In the genomic region with DNA sequence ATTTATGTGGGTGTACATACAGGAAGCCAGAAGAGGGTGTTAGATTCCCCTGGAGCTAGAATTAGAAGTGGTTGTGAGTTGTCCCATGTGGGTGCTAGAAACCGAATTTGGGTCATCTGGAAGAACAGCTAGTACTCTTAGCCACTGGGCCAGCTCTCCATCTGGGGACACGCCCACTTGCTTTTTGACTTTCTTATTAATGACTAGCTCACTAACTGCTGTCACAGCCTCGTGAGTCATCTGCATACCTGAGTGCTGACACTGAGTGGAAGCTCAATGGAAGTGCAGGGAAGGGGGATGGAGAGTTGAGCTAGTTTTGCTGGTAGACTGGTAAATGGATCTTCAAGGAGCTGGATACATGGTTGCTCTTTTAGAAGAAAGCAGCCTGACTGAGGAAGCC, we compare ENCODE assay signal across 24 mouse cellular contexts. TPM values are rescaled to one million over a fixed set of nuclear protein-coding genes. Genes with fewer than 3 reads are reported as not detected.
A peak's percentile ranks its signal among the peaks of the same experiment; 100 is the strongest.
DNase-seq lines count a peak whose midpoint lies in the region; ATAC-seq and TF ChIP-seq lines count a peak whose summit lies in the region.
"Had no signal": no experiment of that assay in that cellular context is flagged by ENCODE, and none has a peak within 500 bp of the region (broad histone marks: within the 10 kb centered on the region; RNA-seq: fewer than 3 reads in every experiment).

No protein-coding gene starts in this region.

- no peak overlapping the region for H3ac ChIP-seq in myocyte (ENCODE audit: control insufficient read depth, insufficient read length)

- TF ChIP-seq CTCF in left cerebral cortex, adult 2 months (IDR thresholded peaks at IDR 0.05), result no peak
- TF ChIP-seq CTCF in hindbrain, postnatal 0 days (IDR thresholded peaks at IDR 0.05; ENCODE audit: low read depth), result no peak

- DNase-seq in frontal cortex, postnatal 36 days (ENCODE audit: low spot score in 2 of 2), result no peak
- DNase-seq in left cerebral cortex, adult 2 months (ENCODE audit: extremely low spot score in 1 of 2, low spot score in 2 of 2), result peak in 1 of 2 experiments; percentile 42
- DNase-seq in left cerebral cortex, postnatal 36 days (ENCODE audit: low spot score in 2 of 2), result no peak
- DNase-seq in MN1 (ENCODE audit: low spot score), result peak; percentile 50
- DNase-seq in layer of hippocampus, adult 9-11 months, result no peak
- DNase-seq in hindbrain, postnatal 0 days (ENCODE audit: low spot score), result no peak
- DNase-seq: cerebellum, adult 18-20 months; cerebellum, postnatal 36 days; heart, postnatal 10 days; liver, embryonic 13.5 days; midbrain, embryonic 14.5 days; retina, postnatal 1 day had no signal

- H3K27me3 ChIP-seq in myocyte (ENCODE audit: control insufficient read depth, insufficient read depth, insufficient read length), result no peaks in the 10 kb centered on the region
- H3K27me3 ChIP-seq in hindbrain, postnatal 0 days (ENCODE audit: insufficient read depth, low read length), result no peaks in the 10 kb centered on the region
- H3K27me3 ChIP-seq: embryonic facial prominence, embryonic 13.5 days; limb, embryonic 12.5 days; liver, embryonic 13.5 days; lung, embryonic 15.5 days had no signal

- peak overlapping the region; percentile 69 for H3K27ac ChIP-seq in left cerebral cortex, adult 2 months
- H3K27ac ChIP-seq in hindbrain, postnatal 0 days, result no peak overlapping the region
- H3K27ac ChIP-seq: embryonic facial prominence, embryonic 13.5 days; hindbrain, embryonic 14.5 days; limb, embryonic 12.5 days; liver, embryonic 13.5 days; lung, embryonic 15.5 days had no signal

- no peaks in the 10 kb centered on the region for H3K9me3 ChIP-seq in hindbrain, postnatal 0 days (ENCODE audit: low read length)
- H3K9me3 ChIP-seq: embryonic facial prominence, embryonic 13.5 days; limb, embryonic 12.5 days; liver, embryonic 13.5 days; lung, embryonic 15.5 days had no signal

- intact Hi-C loops in left cerebral cortex, adult 2 months (cut with DNase I), result no loop called here
- intact Hi-C loops in left cerebral cortex, postnatal 36 days (cut with DNase I), result loop anchor here (10.0 kb wide), 1 partner anchor 288 kb away; no protein-coding TSS in a partner anchor

- no peak for TF ChIP-seq POLR2A in myocyte (IDR thresholded peaks at IDR 0.05; ENCODE audit: insufficient read length, low read depth)

- H3K4me2 ChIP-seq in myocyte (ENCODE audit: low read depth), result peak overlapping the region; percentile 20
- H3K4me2 ChIP-seq in hindbrain, postnatal 0 days (ENCODE audit: low read depth, low read length), result no peak overlapping the region
- H3K4me2 ChIP-seq: embryonic facial prominence, embryonic 13.5 days; hindbrain, embryonic 14.5 days; limb, embryonic 12.5 days; liver, embryonic 13.5 days; lung, embryonic 15.5 days had no signal

- peak; percentile 26; the same call in 1 of the 2 replicates for ATAC-seq in frontal cortex, adult (ENCODE audit: low TSS enrichment)
- ATAC-seq in hindbrain, postnatal 0 days, result no peak
- ATAC-seq: CD4-positive, CD25-positive, alpha-beta regulatory T cell, adult 4 months; intestine, postnatal 0 days had no signal

- H3K79me2 ChIP-seq in myocyte (ENCODE audit: control insufficient read depth, insufficient read depth), result no peaks in the 10 kb centered on the region

- 0 out of 2 replicates have a peak, but pooled peaks cover 2% of the 10 kb centered on the region for H3K4me1 ChIP-seq in hindbrain, postnatal 0 days (ENCODE audit: insufficient read depth, low read length)

- H3K9ac ChIP-seq in hindbrain, postnatal 0 days (replicated peaks; ENCODE audit: low read length), result no peak overlapping the region
- H3K9ac ChIP-seq: embryonic facial prominence, embryonic 13.5 days; hindbrain, embryonic 14.5 days; limb, embryonic 12.5 days; liver, embryonic 13.5 days; lung, embryonic 15.5 days had no signal

- peaks cover 77% of the 10 kb centered on the region for H3K36me3 ChIP-seq in myocyte (ENCODE audit: control insufficient read depth, insufficient read depth)
- peaks cover 9% of the 10 kb centered on the region for H3K36me3 ChIP-seq in hindbrain, postnatal 0 days (ENCODE audit: insufficient read depth, low read length)

- 83% methylated on average over 3 of the region's 3 CpGs for WGBS in hindbrain, postnatal 0 days

- no peak overlapping the region for H3K4me3 ChIP-seq in left cerebral cortex, adult 2 months
- no peak overlapping the region for H3K4me3 ChIP-seq in myocyte
- no peak overlapping the region for H3K4me3 ChIP-seq in hindbrain, postnatal 0 days (ENCODE audit: low read length)
- H3K4me3 ChIP-seq: embryonic facial prominence, embryonic 13.5 days; limb, embryonic 12.5 days; liver, embryonic 13.5 days; lung, embryonic 15.5 days had no signal

TF ChIP-seq in myocyte, 11 proteins besides CTCF, POLR2A, EP300 and RAD21:
- TF ChIP-seq MYOD1 (IDR thresholded peaks at IDR 0.05; ENCODE audit: control insufficient read depth in 1 of 3, insufficient read length in 2 of 3, low read depth in 2 of 3) (peak in 1 of 3 experiments; percentile 1), POLR2AphosphoS2 (IDR thresholded peaks at IDR 0.05; ENCODE audit: insufficient read length, low read depth) (peak; percentile 62), MAX (IDR thresholded peaks at IDR 0.05; ENCODE audit: low read depth) (no peak)
TF ChIP-seq in myocyte: peak in this region for 2.

RNA-seq across cellular contexts. Expression of a gene that starts 26.1 kb away (rescaled TPM):
- total RNA-seq in left cerebral cortex, adult 2 months (2021), result under 1 TPM in 1 of 2 experiments, not detected in 1; 0.33 TPM
- total RNA-seq in left cerebral cortex, postnatal 36 days (2021), result not detected
- 1,055 TPM for polyA plus RNA-seq in myocyte (2012; fragmentation: generic; extraction: Trizol)
- total RNA-seq in hindbrain, postnatal 0 days (2014; rRNA removed), result 0.65 TPM in 1 of 2 replicates, not detected in the other
- 0.20 and 0.28 TPM in 2 replicates for polyA plus RNA-seq in hindbrain, postnatal 0 days (2015; fragmentation: Nextera tagmentation; extraction: Ambion mirVana)
- total RNA-seq: megakaryocyte progenitor cell, adult 5-6 weeks; MEL had no signal
- polyA plus RNA-seq: CD4-positive, CD25-positive, alpha-beta regulatory T cell, adult 4 months; forebrain, embryonic 11.5 days had no signal

RNA-seq across cellular contexts. Expression of a gene that starts 32.0 kb away (rescaled TPM):
- under 1 TPM in 1 of 2 experiments, not detected in 1; 0.19 TPM for total RNA-seq in left cerebral cortex, adult 2 months (2021)
- under 1 TPM; 0.27 to 0.49 TPM for total RNA-seq in left cerebral cortex, postnatal 36 days (2021)
- polyA plus RNA-seq in myocyte (2012; fragmentation: generic; extraction: Trizol), result 4.8 TPM
- 1.1 TPM in 1 of 2 replicates, not detected in the other for total RNA-seq in hindbrain, postnatal 0 days (2014; rRNA removed)
- 0.35 TPM in 1 of 2 replicates, not detected in the other for polyA plus RNA-seq in hindbrain, postnatal 0 days (2015; fragmentation: Nextera tagmentation; extraction: Ambion mirVana)
- total RNA-seq: megakaryocyte progenitor cell, adult 5-6 weeks; MEL had no signal
- polyA plus RNA-seq: CD4-positive, CD25-positive, alpha-beta regulatory T cell, adult 4 months; forebrain, embryonic 11.5 days; hindbrain, embryonic 14.5 days; kidney, embryonic 16.5 days; limb, embryonic 12.5 days; lung, embryonic 15.5 days; midbrain, embryonic 14.5 days had no signal
